Mouse (Mus musculus) liver, embryonic 14.5 days (tissue): Measurements from ENCODE around the gene Sdc4. TPM values are rescaled to one million over a fixed set of nuclear protein-coding genes. Genes with fewer than 3 reads are reported as not detected.

Experiments
- ATAC-seq: fragments of 200-750 bp; cut with Nextera tagmentation; 2 replicates; pipeline ENCODE4 v1.8.0; 2017; ENCODE audit warnings: moderate number of reproducible peaks, mild to moderate bottlenecking, moderate library complexity; ENCODE audit not compliant: insufficient read depth
- DNase-seq, 3 experiments: peaks; one replicate each; pipeline ENCODE4 v3.0.0-alpha.2; 2012 to 2013; ENCODE audit warnings: low read depth in 3 of 3, low spot score in 3 of 3
- H3K27ac ChIP-seq: fragments of 300-500 bp; sonication (generic); 2 replicates; pipeline ENCODE4 v1.5.1; 2014; ENCODE audit warnings: moderate library complexity, mild to moderate bottlenecking, control low read depth, inconsistent platforms
- H3K27me3 ChIP-seq: fragments of 300-500 bp; sonication (generic); 2 replicates; pipeline ENCODE4 v1.6.1; 2014; ENCODE audit warnings: mild to moderate bottlenecking, low read length, moderate library complexity; ENCODE audit not compliant: control insufficient read depth, insufficient read depth
- H3K36me3 ChIP-seq: fragments of 300-500 bp; sonication (generic); replicated peaks from 2 replicates; pipeline ENCODE4 v1.6.1; 2014; ENCODE audit warnings: low read depth; ENCODE audit not compliant: control insufficient read depth, insufficient read depth
- H3K4me1 ChIP-seq, 2 experiments: fragments of 200-500 bp in 1 of 2; fragments of 300-500 bp in 1 of 2; sonication (generic) in 1 of 2; replicated peaks; 2 replicates each; pipeline ENCODE4 v1.6.1; 2012 to 2014; ENCODE audit warnings: antibody characterized with exemption in 1 of 2, inconsistent platforms in 1 of 2, low read length in 1 of 2; ENCODE audit not compliant: control insufficient read depth in 2 of 2, insufficient read depth in 2 of 2
- H3K4me2 ChIP-seq: fragments of 300-500 bp; sonication (generic); 2 replicates; pipeline ENCODE4 v1.6.1; 2014; ENCODE audit warnings: low read depth, mild to moderate bottlenecking, control low read depth, moderate library complexity
- H3K4me3 ChIP-seq, 2 experiments: fragments of 200-500 bp in 1 of 2; fragments of 300-500 bp in 1 of 2; sonication (generic) in 1 of 2; 2 replicates each; pipeline ENCODE4 v1.5.1; 2012 to 2014; ENCODE audit warnings: low read depth in 2 of 2, low read length in 2 of 2, mild to moderate bottlenecking in 2 of 2, control low read depth in 1 of 2, inconsistent platforms in 1 of 2, moderate library complexity in 1 of 2; ENCODE audit not compliant: insufficient read depth in 1 of 2
- H3K9ac ChIP-seq: fragments of 300-500 bp; sonication (generic); replicated peaks from 2 replicates; pipeline ENCODE4 v1.6.1; 2014; ENCODE audit warnings: mild to moderate bottlenecking, control low read depth, moderate library complexity
- H3K9me3 ChIP-seq: fragments of 300-500 bp; sonication (generic); 2 replicates; pipeline ENCODE4 v1.6.1; 2016; ENCODE audit warnings: low read length, mixed read lengths; ENCODE audit not compliant: control insufficient read depth
- CTCF ChIP-seq: IDR thresholded peaks from 2 replicates; pipeline ENCODE4 v1.5.1; 2016; ENCODE audit warnings: antibody characterized with exemption, low read depth, control low read depth
- EP300 ChIP-seq: IDR thresholded peaks from 2 replicates; pipeline ENCODE4 v1.6.1; 2016; ENCODE audit warnings: antibody characterized with exemption, low read depth
- WGBS: fragments of 180-500 bp; shearing (Covaris S2); extraction: QIAGEN DNeasy Blood & Tissue Kit; methylation state at CpG from one replicate; pipeline ENCODE4 v1.1.7; 2014; ENCODE audit not compliant: insufficient replicate concordance; 5-methylcytosine and 5-hydroxymethylcytosine counted together
- polyA plus RNA-seq, 2 experiments: library from polyadenylated mRNA; depleted of rRNA in 1 of 2; stranded (reverse) in 1 of 2; unstranded in 1 of 2; fragments of >200 nt; fragmentation: Nextera tagmentation in 1 of 2; extraction: Ambion mirVana in 1 of 2; gene quantifications; 2 replicates each; pipeline versions ENCODE4 v1.2.1 to v1.2.3; 2012 to 2014

Gene Sdc4
- polyA plus RNA-seq, 2 experiments: 10.8 to 25.4 TPM

DNA sequence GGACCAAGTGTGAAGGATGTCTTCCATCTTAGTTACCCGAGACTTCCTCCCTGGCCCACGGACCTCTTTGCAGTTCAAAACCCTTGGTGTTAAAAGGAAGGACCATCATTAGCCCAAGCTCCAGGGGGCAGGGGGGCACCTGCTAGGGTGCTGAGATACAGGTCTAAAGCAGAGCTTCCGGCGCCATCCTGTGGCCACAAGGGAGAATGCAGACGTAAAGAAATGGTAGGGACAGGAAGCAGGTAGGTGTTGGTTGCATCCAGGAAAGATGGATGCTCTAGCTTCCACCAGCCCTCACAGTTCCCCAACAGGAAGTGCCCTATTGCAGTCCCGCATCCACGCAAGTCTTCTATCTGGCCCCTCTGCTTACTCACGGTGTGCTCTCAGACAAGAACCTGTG is 56.7 kb downstream of the Sdc4 start:
- Histone ChIP-seq H3K36me3 (no peaks in the 10 kb centered on the region), H3K27ac (no peak overlapping the region), H3K4me1 (0 out of 4 replicates have a peak, but pooled peaks cover 0 to 2% of the 10 kb centered on the region in 2 experiments), H3K4me3 (no peak overlapping the region), H3K27me3 (peaks cover 13% of the 10 kb centered on the region), H3K9me3 (no peaks in the 10 kb centered on the region), H3K9ac (no peak overlapping the region), H3K4me2 (no peak overlapping the region)
- DNase-seq: no peak
- 7% methylated on average over 8 of the region's 8 CpGs for WGBS
- TF ChIP-seq CTCF (peak; percentile 68), EP300 (no peak)
- no peak for ATAC-seq

DNA sequence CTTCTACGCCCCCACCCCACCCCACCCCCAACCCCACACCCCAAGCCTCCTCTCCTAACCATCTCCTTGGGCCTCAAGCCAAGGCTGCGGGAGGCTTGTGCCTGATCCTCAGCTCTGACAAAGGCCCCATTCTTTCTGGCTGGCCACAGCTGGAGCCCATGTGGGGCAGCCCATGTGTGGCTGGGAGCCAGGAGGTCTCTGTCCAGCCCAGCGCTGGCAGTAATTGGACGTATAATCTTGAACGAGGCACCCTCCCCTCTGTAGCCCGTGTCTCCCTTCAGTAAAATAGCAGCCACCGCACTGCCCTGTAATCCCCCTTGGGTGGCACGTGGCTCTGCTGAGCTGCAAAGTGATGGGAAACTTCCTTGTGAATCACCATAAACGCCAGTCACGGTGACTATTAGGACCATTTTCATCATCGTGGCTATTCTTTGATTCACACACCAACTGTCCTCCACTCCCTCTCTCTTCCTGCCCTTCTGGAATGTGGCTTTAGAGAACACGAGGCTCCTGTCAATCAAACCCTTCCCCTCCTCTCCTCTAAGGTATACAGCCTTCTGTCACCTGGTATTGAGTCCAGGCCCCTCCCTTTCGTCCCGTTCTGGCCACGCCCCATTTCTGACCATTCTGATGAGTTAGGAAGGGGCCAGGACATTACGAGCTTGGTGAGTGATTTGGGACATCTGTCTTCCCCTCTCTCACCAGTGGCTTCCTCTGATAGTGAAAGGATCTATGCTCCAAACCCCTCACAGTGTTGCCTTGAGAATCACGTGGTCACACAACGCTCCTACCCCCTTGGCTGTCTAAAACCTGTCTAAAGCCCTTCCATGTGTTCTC is 57.5 kb downstream of the Sdc4 start:
- 19% methylated on average over 18 of the region's 18 CpGs for WGBS
- Histone ChIP-seq H3K27ac (no peak overlapping the region), H3K4me2 (no peak overlapping the region)

DNA sequence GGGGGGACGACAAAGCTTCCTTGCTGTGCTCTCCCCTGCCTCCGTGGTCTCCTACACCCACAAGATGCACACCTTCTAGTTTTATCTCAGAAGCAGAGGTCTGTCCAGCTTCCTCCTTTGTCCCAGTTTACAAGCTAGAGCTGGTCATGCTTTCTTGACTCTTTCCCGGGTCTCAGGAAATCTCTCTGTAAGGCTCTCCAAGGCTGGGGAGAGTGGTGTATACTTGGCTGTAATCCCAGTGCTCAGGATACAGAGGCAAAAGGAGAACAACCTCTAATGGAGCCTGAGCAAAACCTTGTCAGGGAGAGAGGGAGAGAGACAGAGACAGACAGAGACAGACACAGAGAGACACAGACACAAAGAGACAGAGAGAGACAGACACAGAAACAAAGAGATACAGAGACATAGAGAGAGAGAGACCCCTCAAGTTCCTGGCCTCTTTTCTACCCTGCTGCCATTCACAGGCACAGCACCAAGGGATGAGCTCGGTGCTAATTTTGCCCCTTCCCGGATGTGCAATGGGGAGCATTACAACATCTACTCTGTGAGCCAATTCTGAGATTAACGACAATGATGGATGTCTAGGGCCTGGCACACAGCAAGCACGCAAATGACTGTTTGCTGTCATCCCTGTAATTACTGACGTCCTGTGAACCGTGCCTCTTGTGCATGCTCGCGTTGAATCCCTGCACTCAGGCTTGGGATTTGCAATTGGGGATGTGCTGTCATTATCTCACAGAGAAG is 59.9 kb downstream of the Sdc4 start:
- H3K4me1 ChIP-seq: 0 out of 4 replicates have a peak, but pooled peaks cover 0 to 2% of the 10 kb centered on the region in 2 experiments
- TF ChIP-seq EP300 (no peak), CTCF (no peak)
- no peaks in the 10 kb centered on the region for H3K36me3 ChIP-seq
- no peak overlapping the region for H3K9ac ChIP-seq
- H3K9me3 ChIP-seq: no peaks in the 10 kb centered on the region
- H3K27ac ChIP-seq: no peak overlapping the region
- H3K4me2 ChIP-seq: no peak overlapping the region
- ATAC-seq: no peak
- peaks cover 7% of the 10 kb centered on the region for H3K27me3 ChIP-seq
- DNase-seq: no peak
- WGBS: 49% methylated on average over 11 of the region's 11 CpGs
- H3K4me3 ChIP-seq: no peak overlapping the region

More for the DNA sequence above, 57.5 kb downstream of the Sdc4 start:
- no peak for ATAC-seq
- no peak for DNase-seq
- Histone ChIP-seq H3K36me3 (no peaks in the 10 kb centered on the region), H3K27me3 (peaks cover 13% of the 10 kb centered on the region), H3K4me3 (no peak overlapping the region), H3K9me3 (no peaks in the 10 kb centered on the region), H3K4me1 (0 out of 4 replicates have a peak, but pooled peaks cover 0 to 2% of the 10 kb centered on the region in 2 experiments), H3K9ac (no peak overlapping the region)
- TF ChIP-seq CTCF (no peak), EP300 (no peak)

DNA sequence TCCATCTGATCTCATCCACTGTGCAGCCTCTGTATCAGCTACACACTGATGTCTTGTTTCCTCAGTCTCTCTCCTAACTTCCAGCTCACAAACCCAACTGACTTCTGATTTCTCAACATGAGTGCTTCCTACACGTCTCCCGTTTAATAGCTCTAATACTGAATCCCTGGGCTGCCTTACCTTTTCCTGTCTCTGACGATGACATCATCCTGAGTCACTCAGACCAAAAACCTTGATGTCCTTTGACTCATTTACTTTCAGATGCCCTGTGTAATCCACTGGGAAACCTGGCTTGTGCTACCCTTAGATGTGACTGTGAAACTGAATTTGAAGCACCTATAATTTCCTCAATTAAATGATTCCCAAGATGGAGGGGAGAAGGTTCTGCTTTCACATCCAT is 60.7 kb downstream of the Sdc4 start:
- DNase-seq: no peak
- 36% methylated on average over 3 of the region's 3 CpGs for WGBS

DNA sequence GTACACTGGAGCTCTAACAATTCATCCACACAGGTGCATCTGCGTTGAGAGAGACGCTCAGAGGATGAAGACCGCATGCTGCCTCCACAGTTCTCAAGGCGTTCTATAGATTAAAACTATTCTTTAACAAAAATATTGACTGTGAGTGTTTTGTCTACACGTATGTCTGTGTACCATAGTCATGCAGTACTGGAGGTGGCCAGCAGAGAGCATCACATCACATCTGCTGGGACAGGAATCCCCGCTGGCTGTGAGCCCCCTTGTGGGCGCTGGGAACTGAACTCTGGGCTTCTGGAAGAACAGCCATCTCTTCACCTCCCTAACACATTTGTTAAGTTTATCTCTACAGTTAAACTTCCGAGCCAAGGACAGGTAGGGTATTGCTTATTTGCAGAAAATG is 62.0 kb downstream of the Sdc4 start:
- H3K4me3 ChIP-seq: no peak overlapping the region
- ATAC-seq: no peak
- no peak for TF ChIP-seq EP300
- TF ChIP-seq CTCF: peak; percentile 51
- H3K36me3 ChIP-seq: no peaks in the 10 kb centered on the region
- H3K27ac ChIP-seq: no peak overlapping the region
- 0 out of 4 replicates have a peak, but pooled peaks cover 0 to 2% of the 10 kb centered on the region in 2 experiments for H3K4me1 ChIP-seq
- H3K4me2 ChIP-seq: no peak overlapping the region
- DNase-seq: no peak
- 61% methylated on average over 8 of the region's 8 CpGs for WGBS
- H3K27me3 ChIP-seq: no peaks in the 10 kb centered on the region
- no peaks in the 10 kb centered on the region for H3K9me3 ChIP-seq
- no peak overlapping the region for H3K9ac ChIP-seq

More for the DNA sequence above, 60.7 kb downstream of the Sdc4 start:
- H3K36me3 ChIP-seq: no peaks in the 10 kb centered on the region
- H3K9me3 ChIP-seq: no peaks in the 10 kb centered on the region
- H3K4me1 ChIP-seq: 0 out of 4 replicates have a peak, but pooled peaks cover 0 to 2% of the 10 kb centered on the region in 2 experiments
- no peak overlapping the region for H3K9ac ChIP-seq
- no peak for TF ChIP-seq EP300
- no peak for TF ChIP-seq CTCF
- H3K27me3 ChIP-seq: no peaks in the 10 kb centered on the region; the same call in 1 of the 2 replicates
- no peak overlapping the region for H3K4me2 ChIP-seq
- ATAC-seq: no peak
- H3K27ac ChIP-seq: no peak overlapping the region
- no peak overlapping the region for H3K4me3 ChIP-seq
